Mouse (Mus musculus): Measurements from ENCODE around the gene Ube2c. TPM values are rescaled to one million over a fixed set of nuclear protein-coding genes. Genes with fewer than 3 reads are reported as not detected.

Gene Ube2c
- polyA plus RNA-seq, 1 experiment, result 103 TPM

DNA sequence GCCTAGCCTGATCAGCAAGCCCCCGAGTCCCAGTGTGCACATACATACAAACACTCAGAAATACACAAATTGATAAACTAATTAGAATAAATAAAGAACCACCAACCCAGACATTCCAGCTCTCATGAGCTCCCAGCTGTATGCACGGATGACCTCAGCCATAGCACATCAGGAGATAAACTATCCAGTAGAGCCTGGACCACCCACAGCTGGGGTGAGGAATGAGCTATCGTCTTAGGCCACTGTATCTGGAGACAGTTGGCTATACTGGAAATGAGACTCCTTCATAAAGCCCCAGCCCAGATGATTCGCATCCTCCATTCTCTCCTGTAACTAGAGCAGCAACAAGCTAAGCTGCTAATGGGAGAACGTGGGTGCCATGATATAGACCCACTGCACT is 34.9 kb upstream of the Ube2c start:
- TF ChIP-seq POLR2A (IDR thresholded peaks at IDR 0.05; ENCODE audit: insufficient read length, low read depth), result no peak
- TF ChIP-seq CEBPB (IDR thresholded peaks at IDR 0.05; ENCODE audit: insufficient read depth, poor library complexity, severe bottlenecking), result no peak
- TF ChIP-seq MAX (IDR thresholded peaks at IDR 0.05; ENCODE audit: low read depth), result no peak
- TF ChIP-seq TCF3 (IDR thresholded peaks at IDR 0.05; ENCODE audit: insufficient read length, low read depth), result no peak
- TF ChIP-seq SRF (IDR thresholded peaks at IDR 0.05; ENCODE audit: control insufficient read depth, insufficient read length, low read depth), result no peak
- no peak for TF ChIP-seq POLR2AphosphoS2 (IDR thresholded peaks at IDR 0.05; ENCODE audit: insufficient read length, low read depth)
- TF ChIP-seq MYOG (IDR thresholded peaks at IDR 0.05; ENCODE audit: control insufficient read depth in 1 of 3, insufficient read depth in 1 of 3, insufficient read length in 2 of 3, low read depth in 2 of 3), result no peak
- no peak for TF ChIP-seq REST (IDR thresholded peaks at IDR 0.05; ENCODE audit: insufficient read depth, insufficient read length)
- TF ChIP-seq TCF12 (IDR thresholded peaks at IDR 0.05; ENCODE audit: insufficient read depth, poor library complexity, severe bottlenecking), result no peak
- no peak for TF ChIP-seq USF1 (IDR thresholded peaks at IDR 0.05; ENCODE audit: low read depth)
- TF ChIP-seq MYOD1 (IDR thresholded peaks at IDR 0.05; ENCODE audit: control insufficient read depth in 1 of 3, insufficient read length in 2 of 3, low read depth in 2 of 3), result no peak
- Histone ChIP-seq H3K27me3 (ENCODE audit: control insufficient read depth, insufficient read depth, insufficient read length) (peaks cover 5% of the 10 kb centered on the region), H3K4me2 (ENCODE audit: low read depth) (no peak overlapping the region), H3K36me3 (ENCODE audit: control insufficient read depth, insufficient read depth) (no peaks in the 10 kb centered on the region), H3K79me2 (ENCODE audit: control insufficient read depth, insufficient read depth) (no peaks in the 10 kb centered on the region), H3K4me3 (no peak overlapping the region), H3ac (ENCODE audit: control insufficient read depth, insufficient read length) (no peak overlapping the region)

DNA sequence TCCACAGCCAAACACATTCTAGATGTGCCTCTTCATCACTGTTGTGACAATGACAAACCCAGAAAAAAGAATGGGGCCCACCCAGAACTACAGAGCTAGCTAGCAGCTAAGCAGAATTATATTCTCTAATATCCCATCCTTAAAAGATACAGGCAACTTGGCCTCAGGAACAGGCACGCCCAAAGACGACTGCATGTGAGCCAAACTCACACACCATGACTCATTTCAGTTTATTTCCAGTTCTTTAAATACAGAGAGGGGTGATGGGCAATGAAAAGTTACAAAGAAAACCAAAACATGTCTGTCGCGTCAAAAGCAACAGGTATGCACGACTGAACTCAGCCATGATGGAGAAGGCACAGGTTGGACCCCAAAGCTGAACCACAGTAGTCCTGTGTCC is 34.3 kb upstream of the Ube2c start:
- Histone ChIP-seq H3ac (ENCODE audit: control insufficient read depth, insufficient read length) (no peak overlapping the region), H3K36me3 (ENCODE audit: control insufficient read depth, insufficient read depth) (no peaks in the 10 kb centered on the region), H3K4me2 (ENCODE audit: low read depth) (no peak overlapping the region), H3K79me2 (ENCODE audit: control insufficient read depth, insufficient read depth) (no peaks in the 10 kb centered on the region), H3K4me3 (no peak overlapping the region), H3K27me3 (ENCODE audit: control insufficient read depth, insufficient read depth, insufficient read length) (peaks cover 5% of the 10 kb centered on the region)
- no peak for TF ChIP-seq REST (IDR thresholded peaks at IDR 0.05; ENCODE audit: insufficient read depth, insufficient read length)
- TF ChIP-seq TCF12 (IDR thresholded peaks at IDR 0.05; ENCODE audit: insufficient read depth, poor library complexity, severe bottlenecking), result no peak
- TF ChIP-seq SRF (IDR thresholded peaks at IDR 0.05; ENCODE audit: control insufficient read depth, insufficient read length, low read depth), result no peak
- no peak for TF ChIP-seq MYOG (IDR thresholded peaks at IDR 0.05; ENCODE audit: control insufficient read depth in 1 of 3, insufficient read depth in 1 of 3, insufficient read length in 2 of 3, low read depth in 2 of 3)
- TF ChIP-seq POLR2A (IDR thresholded peaks at IDR 0.05; ENCODE audit: insufficient read length, low read depth), result no peak

DNA sequence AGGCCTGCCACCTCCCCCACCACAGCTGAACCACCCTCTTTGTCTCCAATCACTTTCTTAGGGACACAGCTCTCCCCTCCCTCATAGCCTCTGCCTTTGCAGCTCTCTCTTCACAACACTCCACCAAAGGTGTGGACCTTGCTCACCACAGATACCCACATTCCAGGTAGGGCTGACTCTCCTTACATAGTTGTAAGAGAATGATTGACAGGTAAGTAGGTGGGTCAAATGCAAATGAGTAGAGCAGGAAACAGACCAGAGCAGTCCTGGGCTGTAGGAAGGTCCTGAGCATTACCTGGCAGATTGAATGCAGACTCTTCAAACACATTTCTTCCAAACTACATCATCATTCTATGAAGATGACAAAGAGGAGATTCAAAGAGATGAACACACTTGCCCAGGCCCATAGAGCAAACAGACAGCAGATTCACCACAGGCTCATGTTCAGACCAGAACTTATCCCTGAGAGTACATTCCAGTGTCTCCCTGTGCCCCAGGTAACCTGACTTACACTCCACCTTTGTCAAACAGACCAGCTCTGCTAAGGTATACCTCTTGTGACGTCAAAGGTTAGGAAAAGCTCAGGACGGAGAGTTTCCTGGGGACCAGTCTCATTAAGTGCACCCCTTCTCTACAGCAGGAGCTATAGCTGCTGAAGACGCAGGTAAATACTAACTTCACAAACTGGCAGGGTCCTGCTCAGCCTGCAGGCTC is 32.2 kb upstream of the Ube2c start:
- Histone ChIP-seq H3K79me2 (ENCODE audit: control insufficient read depth, insufficient read depth) (no peaks in the 10 kb centered on the region), H3K4me3 (no peak overlapping the region), H3K4me2 (ENCODE audit: low read depth) (no peak overlapping the region), H3ac (ENCODE audit: control insufficient read depth, insufficient read length) (no peak overlapping the region), H3K36me3 (ENCODE audit: control insufficient read depth, insufficient read depth) (no peaks in the 10 kb centered on the region), H3K27me3 (ENCODE audit: control insufficient read depth, insufficient read depth, insufficient read length) (no peaks in the 10 kb centered on the region)
- TF ChIP-seq REST (IDR thresholded peaks at IDR 0.05; ENCODE audit: insufficient read depth, insufficient read length) (no peak), MYOD1 (IDR thresholded peaks at IDR 0.05; ENCODE audit: control insufficient read depth in 1 of 3, insufficient read length in 2 of 3, low read depth in 2 of 3) (no peak), POLR2A (IDR thresholded peaks at IDR 0.05; ENCODE audit: insufficient read length, low read depth) (no peak), MAX (IDR thresholded peaks at IDR 0.05; ENCODE audit: low read depth) (no peak), TCF3 (IDR thresholded peaks at IDR 0.05; ENCODE audit: insufficient read length, low read depth) (no peak), USF1 (IDR thresholded peaks at IDR 0.05; ENCODE audit: low read depth) (no peak), POLR2AphosphoS2 (IDR thresholded peaks at IDR 0.05; ENCODE audit: insufficient read length, low read depth) (no peak), E2F4 (IDR thresholded peaks at IDR 0.05; ENCODE audit: insufficient read depth) (no peak), TCF12 (IDR thresholded peaks at IDR 0.05; ENCODE audit: insufficient read depth, poor library complexity, severe bottlenecking) (no peak), CEBPB (IDR thresholded peaks at IDR 0.05; ENCODE audit: insufficient read depth, poor library complexity, severe bottlenecking) (no peak), SRF (IDR thresholded peaks at IDR 0.05; ENCODE audit: control insufficient read depth, insufficient read length, low read depth) (no peak)

DNA sequence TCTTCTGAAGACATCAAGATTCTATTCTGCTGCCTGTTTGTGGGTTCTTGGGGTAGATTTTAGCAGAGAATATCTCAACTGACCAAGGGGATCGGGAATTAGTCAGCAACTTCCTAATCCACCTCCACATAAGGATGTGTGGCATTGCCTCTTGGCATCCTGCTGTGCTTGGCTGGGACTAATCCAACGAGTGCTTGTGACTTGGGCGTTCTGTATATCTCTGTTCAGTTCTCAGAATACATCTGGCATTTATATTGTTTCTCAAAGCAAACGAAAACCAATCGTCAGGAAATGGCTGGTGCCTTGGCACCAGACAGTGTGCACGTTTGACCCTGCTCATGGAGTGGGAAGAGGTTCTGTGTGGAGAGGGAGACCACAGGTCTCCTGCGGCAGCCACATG is 29.8 kb upstream of the Ube2c start:
- Histone ChIP-seq H3K4me2 (ENCODE audit: low read depth) (no peak overlapping the region), H3K4me3 (no peak overlapping the region), H3K36me3 (ENCODE audit: control insufficient read depth, insufficient read depth) (no peaks in the 10 kb centered on the region), H3K27me3 (ENCODE audit: control insufficient read depth, insufficient read depth, insufficient read length) (no peaks in the 10 kb centered on the region), H3ac (ENCODE audit: control insufficient read depth, insufficient read length) (no peak overlapping the region), H3K79me2 (ENCODE audit: control insufficient read depth, insufficient read depth) (no peaks in the 10 kb centered on the region)
- no peak for TF ChIP-seq MYOD1 (IDR thresholded peaks at IDR 0.05; ENCODE audit: control insufficient read depth in 1 of 3, insufficient read length in 2 of 3, low read depth in 2 of 3)
- no peak for TF ChIP-seq TCF3 (IDR thresholded peaks at IDR 0.05; ENCODE audit: insufficient read length, low read depth)
- TF ChIP-seq E2F4 (IDR thresholded peaks at IDR 0.05; ENCODE audit: insufficient read depth), result no peak
- TF ChIP-seq SRF (IDR thresholded peaks at IDR 0.05; ENCODE audit: control insufficient read depth, insufficient read length, low read depth), result no peak
- TF ChIP-seq POLR2A (IDR thresholded peaks at IDR 0.05; ENCODE audit: insufficient read length, low read depth), result no peak
- no peak for TF ChIP-seq USF1 (IDR thresholded peaks at IDR 0.05; ENCODE audit: low read depth)
- TF ChIP-seq TCF12 (IDR thresholded peaks at IDR 0.05; ENCODE audit: insufficient read depth, poor library complexity, severe bottlenecking), result no peak
- no peak for TF ChIP-seq REST (IDR thresholded peaks at IDR 0.05; ENCODE audit: insufficient read depth, insufficient read length)
- TF ChIP-seq CEBPB (IDR thresholded peaks at IDR 0.05; ENCODE audit: insufficient read depth, poor library complexity, severe bottlenecking), result no peak
- no peak for TF ChIP-seq POLR2AphosphoS2 (IDR thresholded peaks at IDR 0.05; ENCODE audit: insufficient read length, low read depth)
- TF ChIP-seq MYOG (IDR thresholded peaks at IDR 0.05; ENCODE audit: control insufficient read depth in 1 of 3, insufficient read depth in 1 of 3, insufficient read length in 2 of 3, low read depth in 2 of 3), result no peak
- TF ChIP-seq MAX (IDR thresholded peaks at IDR 0.05; ENCODE audit: low read depth), result no peak
